Mouse (Mus musculus) myocyte (in vitro differentiated cells): ENCODE data around the gene Cks1b. TPM values are rescaled to one million over a fixed set of nuclear protein-coding genes. Genes with fewer than 3 reads are reported as not detected.

Experiments used
- H3K27me3 ChIP-seq: one replicate; pipeline ENCODE4 v1.6.1; 2011; ENCODE audit not compliant: control insufficient read depth, insufficient read depth, insufficient read length
- H3K36me3 ChIP-seq: one replicate; pipeline ENCODE4 v1.6.1; 2011; ENCODE audit not compliant: control insufficient read depth, insufficient read depth
- H3K4me2 ChIP-seq: one replicate; pipeline ENCODE4 v1.6.1; 2011; ENCODE audit warnings: low read depth, control low read depth
- H3K4me3 ChIP-seq: one replicate; pipeline ENCODE4 v1.5.1; 2011; ENCODE audit warnings: mild to moderate bottlenecking, control low read depth, moderate library complexity
- H3K79me2 ChIP-seq: one replicate; pipeline ENCODE4 v1.6.1; 2011; ENCODE audit not compliant: control insufficient read depth, insufficient read depth
- H3ac ChIP-seq: one replicate; pipeline ENCODE4 v1.6.1; 2011; ENCODE audit not compliant: control insufficient read depth, insufficient read length
- CEBPB ChIP-seq: IDR thresholded peaks from 2 replicates; pipeline ENCODE4 v1.6.1; 2011; ENCODE audit warnings: mild to moderate bottlenecking, moderate library complexity; ENCODE audit not compliant: poor library complexity, insufficient read depth, severe bottlenecking
- E2F4 ChIP-seq: IDR thresholded peaks from one replicate; pipeline ENCODE4 v1.6.1; 2011; ENCODE audit warnings: mild to moderate bottlenecking, control low read depth, moderate library complexity; ENCODE audit not compliant: insufficient read depth
- MAX ChIP-seq: IDR thresholded peaks from one replicate; pipeline ENCODE4 v1.6.1; 2011; ENCODE audit warnings: low read depth, mild to moderate bottlenecking, control low read depth
- MYOD1 ChIP-seq, 3 experiments: IDR thresholded peaks; one replicate each; pipeline ENCODE4 v1.6.1; 2011; ENCODE audit warnings: control low read depth in 2 of 3, low read depth in 2 of 3, mild to moderate bottlenecking in 2 of 3, moderate library complexity in 1 of 3; ENCODE audit not compliant: insufficient read length in 2 of 3, control insufficient read depth in 1 of 3
- MYOG ChIP-seq, 3 experiments: IDR thresholded peaks; one replicate each; pipeline ENCODE4 v1.6.1; 2011; ENCODE audit warnings: control low read depth in 2 of 3, low read depth in 2 of 3, mild to moderate bottlenecking in 2 of 3; ENCODE audit not compliant: insufficient read length in 2 of 3, control insufficient read depth in 1 of 3, insufficient read depth in 1 of 3
- POLR2A ChIP-seq: IDR thresholded peaks from one replicate; pipeline ENCODE4 v1.6.1; 2011; ENCODE audit warnings: low read depth, mild to moderate bottlenecking, control low read depth, moderate library complexity; ENCODE audit not compliant: insufficient read length
- POLR2AphosphoS2 ChIP-seq: IDR thresholded peaks from one replicate; pipeline ENCODE4 v1.6.1; 2011; ENCODE audit warnings: low read depth, control low read depth; ENCODE audit not compliant: insufficient read length
- REST ChIP-seq: IDR thresholded peaks from one replicate; pipeline ENCODE4 v1.6.1; 2011; ENCODE audit warnings: mild to moderate bottlenecking, control low read depth, moderate library complexity; ENCODE audit not compliant: insufficient read depth, insufficient read length
- SRF ChIP-seq: IDR thresholded peaks from one replicate; pipeline ENCODE4 v1.6.1; 2011; ENCODE audit warnings: low read depth; ENCODE audit not compliant: control insufficient read depth, insufficient read length
- TCF12 ChIP-seq: IDR thresholded peaks from one replicate; pipeline ENCODE4 v1.6.1; 2011; ENCODE audit warnings: mild to moderate bottlenecking, control low read depth; ENCODE audit not compliant: poor library complexity, insufficient read depth, severe bottlenecking
- TCF3 ChIP-seq: IDR thresholded peaks from one replicate; pipeline ENCODE4 v1.6.1; 2011; ENCODE audit warnings: low read depth, control low read depth; ENCODE audit not compliant: insufficient read length
- USF1 ChIP-seq: IDR thresholded peaks from one replicate; pipeline ENCODE4 v1.6.1; 2011; ENCODE audit warnings: low read depth, mild to moderate bottlenecking, control low read depth, moderate library complexity
- polyA plus RNA-seq: library from polyadenylated mRNA; unstranded; fragments of >200 nt; fragmentation: generic; extraction: Trizol; gene quantifications from one replicate; pipeline ENCODE4 v1.2.1, GENCODE M21; 2012; ENCODE audit warnings: missing spikeins

The Cks1b gene
- polyA plus RNA-seq, 1 experiment = 113 TPM

- Histone ChIP-seq H3K36me3 (peaks cover 10% of the 10 kb centered on the region), H3K27me3 (no peaks in the 10 kb centered on the region), H3K4me2 (no peak overlapping the region), H3ac (no peak overlapping the region), H3K4me3 (no peak overlapping the region), H3K79me2 (peaks cover 60% of the 10 kb centered on the region)
- no peak for TF ChIP-seq MYOD1 (IDR thresholded peaks at IDR 0.05; ENCODE audit: control insufficient read depth in 1 of 3, insufficient read length in 2 of 3, low read depth in 2 of 3)
- no peak for TF ChIP-seq TCF3
- no peak for TF ChIP-seq REST
- TF ChIP-seq POLR2AphosphoS2 = no peak
These were observed 30.6 kb downstream of the Cks1b start for GRCm38 (mm10) chr3:89387632-89388031.

DNA sequence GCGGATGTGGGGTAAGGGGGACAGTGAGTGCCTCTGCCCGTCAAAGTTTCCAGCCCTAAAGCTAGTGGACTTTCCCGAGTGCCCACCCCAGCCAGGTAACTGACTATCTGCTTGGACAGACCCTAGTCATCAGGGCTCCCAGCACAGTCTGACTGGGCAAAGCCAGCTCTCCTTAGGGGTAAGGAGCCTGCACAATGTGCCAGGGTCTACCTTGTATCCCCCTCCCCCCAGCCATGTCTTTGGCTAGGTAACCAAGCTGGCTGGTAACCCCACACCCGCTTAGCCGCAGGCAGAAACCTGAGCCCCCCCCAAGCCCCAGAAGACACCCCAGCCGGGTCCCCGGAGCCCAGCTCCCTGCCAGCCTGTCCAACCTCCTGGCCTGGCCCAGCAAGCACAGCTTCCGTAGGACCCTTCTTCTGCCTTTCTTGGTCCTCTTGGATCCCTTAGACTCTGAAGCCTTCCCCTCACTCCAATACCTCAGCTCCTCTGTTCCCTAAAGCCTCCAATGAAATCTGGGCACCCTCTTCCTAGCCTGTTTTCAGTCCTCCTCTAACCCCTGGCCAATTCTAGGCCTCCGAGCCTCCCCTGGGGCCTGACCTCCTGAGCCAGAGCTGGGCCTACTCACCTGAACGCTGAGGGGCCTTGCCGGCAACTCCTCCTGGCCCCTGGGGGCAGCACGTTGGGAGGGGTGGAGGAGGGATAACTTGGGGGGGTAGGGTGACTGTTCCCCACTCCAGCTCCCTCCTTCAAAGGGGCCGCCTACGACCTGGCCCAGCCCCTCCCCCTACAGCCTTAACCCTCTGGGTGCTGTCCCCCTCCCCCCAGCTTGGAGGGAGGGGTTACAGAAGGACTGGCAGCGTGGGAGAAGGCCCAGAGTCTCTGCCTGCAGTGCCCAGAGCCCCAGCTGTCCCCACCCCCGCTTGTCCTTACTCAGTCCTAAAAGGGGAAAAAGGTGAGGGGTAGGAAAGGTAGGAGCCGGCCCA, 31.5 kb downstream of the Cks1b start:
- no peak for TF ChIP-seq USF1
- TF ChIP-seq MYOD1 (IDR thresholded peaks at IDR 0.05; ENCODE audit: control insufficient read depth in 1 of 3, insufficient read length in 2 of 3, low read depth in 2 of 3) = no peak
- TF ChIP-seq SRF = no peak
- TF ChIP-seq TCF12 = no peak
- no peak for TF ChIP-seq E2F4
- TF ChIP-seq MYOG (IDR thresholded peaks at IDR 0.05; ENCODE audit: control insufficient read depth in 1 of 3, insufficient read depth in 1 of 3, insufficient read length in 2 of 3, low read depth in 2 of 3) = no peak
- TF ChIP-seq TCF3 = no peak
- TF ChIP-seq CEBPB = no peak
- no peak for TF ChIP-seq POLR2A
- TF ChIP-seq REST = no peak
- no peak for TF ChIP-seq MAX
- TF ChIP-seq POLR2AphosphoS2 = no peak
- Histone ChIP-seq H3K4me2 (no peak overlapping the region), H3K4me3 (no peak overlapping the region)

DNA sequence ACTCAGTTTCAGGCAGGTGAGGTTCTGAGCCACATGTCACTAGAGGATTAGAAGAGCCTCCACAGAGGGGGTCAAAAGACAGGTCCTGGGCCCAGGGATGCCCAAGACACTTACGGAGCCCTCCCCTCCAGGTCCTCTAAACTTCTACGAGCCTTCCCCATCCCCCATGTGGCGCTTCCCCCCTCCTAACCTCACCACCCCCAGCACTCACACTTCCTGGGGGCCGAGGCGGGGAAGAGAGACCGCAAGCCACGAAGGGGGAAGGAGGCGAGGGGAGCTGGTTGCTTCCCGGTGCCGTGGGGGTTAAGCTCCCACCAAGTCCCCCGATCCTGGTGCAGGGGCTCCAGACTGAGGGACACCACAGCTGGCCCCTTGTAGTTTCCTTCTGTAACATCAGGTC, 32.7 kb downstream of the Cks1b start:
- H3K36me3 ChIP-seq = peaks cover 10% of the 10 kb centered on the region
- no peak overlapping the region for H3ac ChIP-seq
- no peak overlapping the region for H3K4me3 ChIP-seq
- H3K4me2 ChIP-seq = no peak overlapping the region
- TF ChIP-seq E2F4 (no peak), USF1 (no peak), REST (no peak), MYOD1 (IDR thresholded peaks at IDR 0.05; ENCODE audit: control insufficient read depth in 1 of 3, insufficient read length in 2 of 3, low read depth in 2 of 3) (no peak), MAX (no peak), TCF3 (no peak), POLR2AphosphoS2 (no peak), SRF (no peak), CEBPB (no peak), TCF12 (no peak), POLR2A (no peak), MYOG (IDR thresholded peaks at IDR 0.05; ENCODE audit: control insufficient read depth in 1 of 3, insufficient read depth in 1 of 3, insufficient read length in 2 of 3, low read depth in 2 of 3) (no peak)
- peaks cover 52% of the 10 kb centered on the region for H3K79me2 ChIP-seq
- H3K27me3 ChIP-seq = no peaks in the 10 kb centered on the region

More for the DNA sequence above, 31.5 kb downstream of the Cks1b start:
- peaks cover 62% of the 10 kb centered on the region for H3K79me2 ChIP-seq
- H3ac ChIP-seq = no peak overlapping the region
- no peaks in the 10 kb centered on the region for H3K27me3 ChIP-seq
- peaks cover 10% of the 10 kb centered on the region for H3K36me3 ChIP-seq

- H3K4me3 ChIP-seq = no peak overlapping the region
- peaks cover 43% of the 10 kb centered on the region for H3K79me2 ChIP-seq
- H3K36me3 ChIP-seq = peaks cover 19% of the 10 kb centered on the region
- no peaks in the 10 kb centered on the region for H3K27me3 ChIP-seq
- H3ac ChIP-seq = no peak overlapping the region
- no peak for TF ChIP-seq TCF12
- TF ChIP-seq USF1 = no peak
- no peak for TF ChIP-seq MYOG (IDR thresholded peaks at IDR 0.05; ENCODE audit: control insufficient read depth in 1 of 3, insufficient read depth in 1 of 3, insufficient read length in 2 of 3, low read depth in 2 of 3)
- TF ChIP-seq E2F4 = no peak
- TF ChIP-seq CEBPB = no peak
- no peak for TF ChIP-seq POLR2A
- no peak for TF ChIP-seq TCF3
- no peak for TF ChIP-seq POLR2AphosphoS2
- no peak for TF ChIP-seq SRF
- TF ChIP-seq MAX = no peak
- no peak for TF ChIP-seq REST
- no peak for TF ChIP-seq MYOD1 (IDR thresholded peaks at IDR 0.05; ENCODE audit: control insufficient read depth in 1 of 3, insufficient read length in 2 of 3, low read depth in 2 of 3)
- H3K4me2 ChIP-seq = no peak overlapping the region
These were observed 33.7 kb downstream of the Cks1b start for GRCm38 (mm10) chr3:89384331-89385076.
